Mouse (Mus musculus) lung, postnatal 0 days (tissue): ENCODE results near the gene Atxn3. TPM values are rescaled to one million over a fixed set of nuclear protein-coding genes. Genes with fewer than 3 reads are reported as not detected.

Experiments
- ATAC-seq: fragments of 200-750 bp; cut with Nextera tagmentation; 2 replicates; pipeline ENCODE4 v1.8.0; 2017; ENCODE audit warnings: moderate library complexity
- DNase-seq: peaks from one replicate; pipeline ENCODE4 v3.0.0-alpha.2; 2016; ENCODE audit warnings: low spot score
- H3K27ac ChIP-seq: fragments of 300-500 bp; sonication (generic); 2 replicates; pipeline ENCODE4 v1.5.1; 2014; ENCODE audit warnings: antibody characterized with exemption, mild to moderate bottlenecking, low read length, mixed read lengths
- H3K27me3 ChIP-seq: fragments of 300-500 bp; sonication (generic); replicated peaks from 2 replicates; pipeline ENCODE4 v1.6.1; 2014; ENCODE audit warnings: low read length, mixed read lengths; ENCODE audit not compliant: insufficient read depth
- H3K36me3 ChIP-seq: fragments of 300-500 bp; sonication (generic); 2 replicates; pipeline ENCODE4 v1.6.1; 2014; ENCODE audit warnings: low read length, mixed read lengths; ENCODE audit not compliant: insufficient read depth
- H3K4me1 ChIP-seq: fragments of 300-500 bp; sonication (generic); 2 replicates; pipeline ENCODE4 v1.6.1; 2014; ENCODE audit warnings: antibody characterized with exemption, low read depth, low read length, mixed read lengths; ENCODE audit not compliant: insufficient read depth
- H3K4me2 ChIP-seq: fragments of 300-500 bp; sonication (generic); replicated peaks from 2 replicates; pipeline ENCODE4 v1.6.1; 2014; ENCODE audit warnings: low read depth, mild to moderate bottlenecking, low read length, moderate library complexity, mixed read lengths
- H3K4me3 ChIP-seq: fragments of 300-500 bp; sonication (generic); 2 replicates; pipeline ENCODE4 v1.5.1; 2014; ENCODE audit warnings: low read depth, low read length
- H3K9ac ChIP-seq: fragments of 300-500 bp; sonication (generic); replicated peaks from 2 replicates; pipeline ENCODE4 v1.6.1; 2014; ENCODE audit warnings: low read depth, mild to moderate bottlenecking
- H3K9me3 ChIP-seq: fragments of 300-500 bp; sonication (generic); 2 replicates; pipeline ENCODE4 v1.6.1; 2016; ENCODE audit warnings: low read length, mixed read lengths
- CTCF ChIP-seq: IDR thresholded peaks from 2 replicates; pipeline ENCODE4 v1.5.1; 2016; ENCODE audit warnings: antibody characterized with exemption, mild to moderate bottlenecking
- EP300 ChIP-seq: IDR thresholded peaks from 2 replicates; pipeline ENCODE4 v1.6.1; 2016; ENCODE audit warnings: antibody characterized with exemption, mild to moderate bottlenecking, control low read depth
- WGBS: fragments of 180-500 bp; shearing (Covaris S2); extraction: QIAGEN DNeasy Blood & Tissue Kit; methylation state at CpG from one replicate; pipeline ENCODE4 v1.1.7; 2014; 5-methylcytosine and 5-hydroxymethylcytosine counted together
- polyA plus RNA-seq: library from polyadenylated mRNA; unstranded; fragments of >200 nt; fragmentation: Nextera tagmentation; extraction: Ambion mirVana; gene quantifications from 2 replicates; pipeline ENCODE4 v1.2.1, GENCODE M21; 2015

The Atxn3 gene
- polyA plus RNA-seq, 1 experiment from 2014 or later = 15.3 TPM

- WGBS = 91% methylated on average over 9 of the region's 9 CpGs
- no peak overlapping the region for H3K4me2 ChIP-seq
- no peak overlapping the region for H3K9ac ChIP-seq
- H3K4me1 ChIP-seq = no peaks in the 10 kb centered on the region
- peaks cover 13% of the 10 kb centered on the region; the same call in 1 of the 2 replicates for H3K36me3 ChIP-seq
- TF ChIP-seq CTCF (no peak), EP300 (no peak)
- H3K27me3 ChIP-seq = no peaks in the 10 kb centered on the region
- no peaks in the 10 kb centered on the region for H3K9me3 ChIP-seq
- ATAC-seq (no peak), DNase-seq (no peak)
- no peak overlapping the region for H3K27ac ChIP-seq
- H3K4me3 ChIP-seq = no peak overlapping the region
Measured at GRCm38 (mm10) chr12:101982977-101983376, 24.9 kb upstream of the Atxn3 start.

- TF ChIP-seq EP300 = no peak
- no peak for TF ChIP-seq CTCF
- Histone ChIP-seq H3K36me3 (0 out of 2 replicates have a peak, but pooled peaks cover 3% of the 10 kb centered on the region), H3K4me3 (no peak overlapping the region), H3K27ac (no peak overlapping the region), H3K27me3 (no peaks in the 10 kb centered on the region), H3K9me3 (no peaks in the 10 kb centered on the region), H3K9ac (no peak overlapping the region), H3K4me2 (no peak overlapping the region), H3K4me1 (peaks cover 6% of the 10 kb centered on the region; the same call in 1 of the 2 replicates)
- DNase-seq (no peak), ATAC-seq (no peak)
- WGBS = 93% methylated on average over 2 of the region's 2 CpGs
Measured at GRCm38 (mm10) chr12:101981559-101981958, 23.5 kb upstream of the Atxn3 start.

- H3K27ac ChIP-seq = no peak overlapping the region
- no peak overlapping the region for H3K4me2 ChIP-seq
- H3K4me1 ChIP-seq = peaks cover 6% of the 10 kb centered on the region; the same call in 1 of the 2 replicates
- H3K9ac ChIP-seq = no peak overlapping the region
- WGBS = 41% methylated on average over 5 of the region's 5 CpGs
- ATAC-seq (no peak), DNase-seq (no peak)
- no peaks in the 10 kb centered on the region for H3K27me3 ChIP-seq
- TF ChIP-seq CTCF = no peak
- H3K9me3 ChIP-seq = no peaks in the 10 kb centered on the region
- H3K4me3 ChIP-seq = no peak overlapping the region
- H3K36me3 ChIP-seq = 0 out of 2 replicates have a peak, but pooled peaks cover 3% of the 10 kb centered on the region
Measured at GRCm38 (mm10) chr12:101980266-101980665, 22.2 kb upstream of the Atxn3 start.

GRCm38 (mm10) chr12:101979213-101979750, 21.2 kb upstream of the Atxn3 start:
- H3K4me2 ChIP-seq = no peak overlapping the region
- no peak for TF ChIP-seq CTCF
- TF ChIP-seq EP300 = no peak
- H3K36me3 ChIP-seq = 0 out of 2 replicates have a peak, but pooled peaks cover 3% of the 10 kb centered on the region
- WGBS = 78% methylated on average over 8 of the region's 8 CpGs
- DNase-seq (no peak), ATAC-seq (no peak)
- H3K4me1 ChIP-seq = peaks cover 6% of the 10 kb centered on the region; the same call in 1 of the 2 replicates
- H3K4me3 ChIP-seq = no peak overlapping the region
- H3K27me3 ChIP-seq = no peaks in the 10 kb centered on the region
- no peak overlapping the region for H3K9ac ChIP-seq
- H3K27ac ChIP-seq = no peak overlapping the region
- H3K9me3 ChIP-seq = no peaks in the 10 kb centered on the region

GRCm38 (mm10) chr12:101978588-101978987, 20.5 kb upstream of the Atxn3 start:
- no peak overlapping the region for H3K4me2 ChIP-seq
- no peak overlapping the region for H3K9ac ChIP-seq
- no peak overlapping the region for H3K4me3 ChIP-seq
- no peaks in the 10 kb centered on the region for H3K9me3 ChIP-seq
- no peak overlapping the region for H3K27ac ChIP-seq
- 0 out of 2 replicates have a peak, but pooled peaks cover 3% of the 10 kb centered on the region for H3K36me3 ChIP-seq
- 96% methylated on average over 1 of the region's 1 CpGs for WGBS
- DNase-seq (no peak), ATAC-seq (no peak)
- TF ChIP-seq EP300 = no peak
- TF ChIP-seq CTCF = no peak
- peaks cover 6% of the 10 kb centered on the region; the same call in 1 of the 2 replicates for H3K4me1 ChIP-seq
- H3K27me3 ChIP-seq = no peaks in the 10 kb centered on the region

- TF ChIP-seq EP300 (no peak), CTCF (no peak)
- Histone ChIP-seq H3K4me2 (no peak overlapping the region), H3K36me3 (0 out of 2 replicates have a peak, but pooled peaks cover 3% of the 10 kb centered on the region), H3K9me3 (no peaks in the 10 kb centered on the region), H3K27me3 (no peaks in the 10 kb centered on the region), H3K27ac (no peak overlapping the region), H3K4me1 (peaks cover 6% of the 10 kb centered on the region; the same call in 1 of the 2 replicates), H3K9ac (no peak overlapping the region), H3K4me3 (no peak overlapping the region)
- 79% methylated on average over 5 of the region's 5 CpGs for WGBS
- ATAC-seq = no peak
- DNase-seq = no peak
Measured at GRCm38 (mm10) chr12:101978162-101978561, 20.1 kb upstream of the Atxn3 start.
